Mouse (Mus musculus) adrenal gland, adult (tissue): ENCODE measurements around the gene Pnmal2.
A peak's percentile ranks its signal among the peaks of the same experiment; 100 is the strongest.

Source experiments
- DNase-seq, 2 experiments: peaks; one replicate each; pipeline ENCODE4 v3.0.0; 2022 to 2023; ENCODE audit warnings: low spot score in 1 of 2; ENCODE audit not compliant: inconsistent age in 2 of 2

The Pnmal2 gene

GRCm38 (mm10) chr7:16916342-16917265, 27.9 kb upstream of the Pnmal2 start:
- DNase-seq: no peak

- no peak for DNase-seq
Measured at GRCm38 (mm10) chr7:16917447-16917846, 27.0 kb upstream of the Pnmal2 start.

- no peak for DNase-seq
Measured at GRCm38 (mm10) chr7:16918014-16918413, 26.5 kb upstream of the Pnmal2 start.

- DNase-seq: no peak
Measured at GRCm38 (mm10) chr7:16918670-16919069, 25.8 kb upstream of the Pnmal2 start.

GRCm38 (mm10) chr7:16919395-16920149, 24.9 kb upstream of the Pnmal2 start:
- DNase-seq: peak; percentile 74 to 87

GRCm38 (mm10) chr7:16920150-16920579, 24.3 kb upstream of the Pnmal2 start:
- DNase-seq: no peak

- DNase-seq: peak in 1 of 2 experiments; percentile 77
Measured at GRCm38 (mm10) chr7:16920818-16921791, 23.4 kb upstream of the Pnmal2 start.

GRCm38 (mm10) chr7:16921881-16922335, 22.6 kb upstream of the Pnmal2 start:
- peak in 1 of 2 experiments; percentile 62 for DNase-seq

GRCm38 (mm10) chr7:16922360-16922973, 22.0 kb upstream of the Pnmal2 start:
- peak; percentile 67 to 79 for DNase-seq

- DNase-seq: peak in 1 of 2 experiments; percentile 70
Measured at GRCm38 (mm10) chr7:16923283-16924036, 21.0 kb upstream of the Pnmal2 start.

- DNase-seq: peak; percentile 100
Measured at GRCm38 (mm10) chr7:16924037-16924834, 20.2 kb upstream of the Pnmal2 start, which contains the start of gene Calm3. Gene Calm3 (minus strand): TSS chr7:16924114.

GRCm38 (mm10) chr7:16928341-16928740, 16.1 kb upstream of the Pnmal2 start:
- no peak for DNase-seq

GRCm38 (mm10) chr7:16930850-16931249, 13.6 kb upstream of the Pnmal2 start:
- DNase-seq: peak; percentile 64 to 92

- DNase-seq: peak; percentile 82 to 95
Measured at GRCm38 (mm10) chr7:16931968-16932627, 12.4 kb upstream of the Pnmal2 start.

- peak; percentile 51 to 80 for DNase-seq
Measured at GRCm38 (mm10) chr7:16932704-16933577, 11.5 kb upstream of the Pnmal2 start.

- DNase-seq: no peak
Measured at GRCm38 (mm10) chr7:16937312-16937711, 7.2 kb upstream of the Pnmal2 start.
